26 mouse cellular contexts compared by ENCODE assay signal in the genomic region with DNA sequence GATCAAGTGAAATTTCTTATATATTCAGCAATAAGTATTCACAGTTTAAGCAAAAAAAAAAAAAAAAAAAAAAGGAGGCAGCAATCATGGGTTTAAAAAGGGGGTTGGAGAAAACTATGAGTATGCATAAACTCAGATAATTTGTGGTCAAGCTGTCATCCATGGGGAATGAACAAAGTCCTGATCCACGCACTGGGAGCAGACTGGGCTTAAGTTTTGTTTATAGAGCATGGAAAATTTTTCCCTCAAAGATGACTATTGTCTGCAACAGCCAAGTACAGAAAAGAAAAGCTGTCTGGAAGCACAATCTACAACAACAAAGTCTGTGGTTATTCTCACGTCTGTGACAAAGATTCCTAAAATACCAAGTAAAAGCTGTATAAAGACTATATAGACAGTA.
"Had no signal": no experiment of that assay in that cellular context is flagged by ENCODE, and none has a peak within 500 bp of the region (broad histone marks: within the 10 kb centered on the region; RNA-seq: fewer than 3 reads in every experiment).

No protein-coding gene starts in this region.

- H3K9me3 ChIP-seq: heart, embryonic 10.5 days; heart, embryonic 12.5 days; hindbrain, embryonic 10.5 days; hindbrain, embryonic 12.5 days; intestine, embryonic 15.5 days; limb, embryonic 13.5 days; limb, embryonic 15.5 days; liver, embryonic 12.5 days had no signal

- H3K4me1 ChIP-seq: heart, embryonic 10.5 days; heart, embryonic 12.5 days; hindbrain, embryonic 10.5 days; hindbrain, embryonic 12.5 days; intestine, embryonic 15.5 days; limb, embryonic 13.5 days; limb, embryonic 15.5 days; liver, embryonic 12.5 days had no signal

- H3K27ac ChIP-seq: gastrocnemius, adult 2 months; heart, embryonic 10.5 days; hindbrain, embryonic 10.5 days; hindbrain, embryonic 12.5 days; hindbrain, embryonic 14.5 days; intestine, embryonic 15.5 days; limb, embryonic 13.5 days; limb, embryonic 15.5 days; liver, embryonic 12.5 days; liver, embryonic 14.5 days had no signal

- H3K36me3 ChIP-seq: heart, embryonic 10.5 days; heart, embryonic 12.5 days; hindbrain, embryonic 10.5 days; hindbrain, embryonic 12.5 days; intestine, embryonic 15.5 days; limb, embryonic 13.5 days; limb, embryonic 15.5 days; liver, embryonic 12.5 days had no signal

- ATAC-seq: hindbrain, embryonic 16.5 days; inflammation-experienced regulatory T-cells, adult 6 months; intestine, embryonic 15.5 days; intestine, postnatal 0 days; liver, embryonic 12.5 days had no signal

- DNase-seq: gastrocnemius, adult 2 months; gastrocnemius, postnatal 10 days; gastrocnemius, postnatal 25 days; heart, adult 18-20 months; heart, postnatal 10 days; heart, postnatal 4 days; kidney, adult 18-20 months; kidney, adult 8-10 months; kidney, postnatal 10 days; kidney, postnatal 36 days; layer of hippocampus, adult 9-11 months; layer of hippocampus, postnatal 36 days; left cerebral cortex, postnatal 4 days had no signal

- H3K9ac ChIP-seq: heart, embryonic 12.5 days; hindbrain, embryonic 12.5 days; hindbrain, embryonic 14.5 days; intestine, embryonic 15.5 days; limb, embryonic 13.5 days; limb, embryonic 15.5 days; liver, embryonic 12.5 days; liver, embryonic 14.5 days had no signal

- H3K4me3 ChIP-seq: gastrocnemius, adult 2 months; heart, embryonic 10.5 days; heart, embryonic 12.5 days; hindbrain, embryonic 10.5 days; hindbrain, embryonic 12.5 days; intestine, embryonic 15.5 days; limb, embryonic 13.5 days; limb, embryonic 15.5 days; liver, embryonic 12.5 days had no signal

- H3K4me2 ChIP-seq: heart, embryonic 12.5 days; hindbrain, embryonic 12.5 days; hindbrain, embryonic 14.5 days; intestine, embryonic 15.5 days; limb, embryonic 13.5 days; limb, embryonic 15.5 days; liver, embryonic 12.5 days had no signal

- H3K27me3 ChIP-seq: heart, embryonic 12.5 days; hindbrain, embryonic 12.5 days; intestine, embryonic 15.5 days; limb, embryonic 13.5 days; limb, embryonic 15.5 days; liver, embryonic 12.5 days had no signal
